Mouse (Mus musculus) T-cell, adult 66 days (primary cell): ENCODE measurements around the gene Dnaaf3. TPM values are rescaled to one million over a fixed set of nuclear protein-coding genes. Genes with fewer than 3 reads are reported as not detected.

Experiments
- total RNA-seq, 2 experiments: library from RNA; stranded (reverse); gene quantifications; 3 replicates in 1 of 2; 4 replicates in 1 of 2; pipeline ENCODE4 v1.2.4; 2023

Gene Dnaaf3
- not detected for total RNA-seq

DNA sequence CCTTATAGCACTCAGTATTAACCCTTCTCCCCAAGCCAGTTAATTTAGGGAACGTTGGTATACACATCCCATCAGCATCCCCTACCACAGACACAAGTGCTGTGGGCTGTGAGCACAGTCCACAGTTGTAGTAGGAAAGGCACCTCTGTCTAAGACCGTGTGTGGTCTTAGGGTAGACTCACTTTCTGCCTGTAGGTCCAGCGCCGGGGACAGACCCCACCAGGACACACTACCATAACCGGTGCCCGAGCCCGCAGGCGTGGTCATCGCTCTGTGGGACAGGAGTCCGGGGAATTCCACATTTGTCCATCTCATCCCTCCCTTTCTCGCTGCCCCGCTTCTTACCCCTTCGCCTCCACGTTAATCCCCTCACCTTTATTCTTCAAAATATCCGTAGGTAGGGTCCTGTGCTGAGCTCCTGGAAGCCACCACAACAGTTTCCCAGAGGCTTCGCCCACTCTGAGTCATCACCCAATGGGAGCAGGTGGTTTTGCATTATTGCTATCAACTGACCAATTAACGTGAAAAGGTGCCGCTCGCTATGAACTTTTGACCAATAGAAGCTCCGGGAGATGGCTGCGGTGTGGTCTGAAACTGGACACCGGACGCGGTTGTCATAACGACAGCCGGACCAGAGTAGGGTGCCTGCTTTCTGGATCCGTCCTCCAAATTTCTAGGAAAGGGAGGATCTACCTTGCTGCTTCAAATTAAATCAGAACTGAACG, at the start of gene Dnaaf3:
TSS of gene Dnaaf3 (minus strand) at position 449 of the 725 bp plus-strand sequence.

DNA sequence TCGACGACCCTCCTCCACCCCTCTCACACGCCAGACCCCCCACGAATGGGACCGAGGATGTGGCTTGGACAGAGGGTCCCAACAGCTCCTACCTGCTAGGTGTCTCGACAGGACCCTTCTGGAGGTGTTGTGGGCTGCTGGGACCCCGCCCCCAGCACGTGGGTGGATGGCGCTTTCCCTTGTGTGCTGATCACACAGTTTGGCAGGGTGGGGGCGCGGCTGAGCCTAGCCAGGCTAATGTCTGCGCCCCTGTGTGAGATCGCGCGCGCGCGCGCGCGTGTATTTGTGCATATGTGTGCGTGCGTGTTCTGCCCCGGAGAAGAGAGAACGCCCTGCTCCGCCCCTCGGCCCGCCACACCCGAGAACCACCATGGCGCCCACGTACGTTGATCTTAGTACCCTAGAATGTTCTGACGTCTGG, 15.0 kb upstream of the Dnaaf3 start, which contains the start of gene Syt5:
TSS of gene Syt5 (minus strand) at position 321 of the 421 bp plus-strand sequence.

DNA sequence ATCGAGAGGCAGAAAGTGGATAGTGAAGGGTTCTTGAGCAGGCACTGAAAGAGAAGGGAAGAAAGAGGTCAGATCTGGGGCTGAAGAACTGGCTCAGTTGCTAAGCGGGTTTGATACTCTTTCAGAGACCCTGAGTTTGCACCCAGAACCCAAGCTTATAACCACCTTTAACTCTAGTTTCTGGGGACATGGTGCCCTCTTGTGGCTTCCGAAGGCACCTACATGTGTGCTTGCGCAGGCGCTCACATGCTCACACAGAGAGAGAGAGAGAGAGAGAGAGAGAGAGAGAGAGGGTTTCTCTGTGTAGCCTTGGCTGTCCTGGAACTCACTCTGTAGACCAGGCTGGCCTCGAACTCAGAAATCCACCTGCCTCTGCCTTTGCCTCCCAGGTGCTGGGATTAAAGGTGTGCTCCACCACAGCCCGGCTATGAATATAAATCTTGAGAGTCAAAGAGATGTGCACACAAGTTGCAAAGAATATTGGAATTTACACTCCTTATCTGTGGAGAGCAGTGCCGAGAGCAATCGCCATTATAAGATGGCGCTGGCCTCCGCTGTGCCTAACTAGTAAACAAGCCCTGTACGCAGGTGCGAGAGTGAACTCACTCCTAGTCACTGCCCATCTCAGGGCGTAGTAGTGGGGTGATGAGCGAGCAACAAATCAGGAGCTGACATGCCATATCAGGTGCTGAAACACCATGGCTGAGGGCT, 7.9 kb downstream of the Dnaaf3 start, which contains the start of gene Tnni3:
TSS of gene Tnni3 (minus strand) at position 18 of the 711 bp plus-strand sequence.

GRCm38 (mm10) chr7:4516332-4517050, 15.8 kb downstream of the Dnaaf3 start, which contains the start of gene Tnnt1:
Gene Tnnt1, minus strand, starts transcription at chr7:4516382.

DNA sequence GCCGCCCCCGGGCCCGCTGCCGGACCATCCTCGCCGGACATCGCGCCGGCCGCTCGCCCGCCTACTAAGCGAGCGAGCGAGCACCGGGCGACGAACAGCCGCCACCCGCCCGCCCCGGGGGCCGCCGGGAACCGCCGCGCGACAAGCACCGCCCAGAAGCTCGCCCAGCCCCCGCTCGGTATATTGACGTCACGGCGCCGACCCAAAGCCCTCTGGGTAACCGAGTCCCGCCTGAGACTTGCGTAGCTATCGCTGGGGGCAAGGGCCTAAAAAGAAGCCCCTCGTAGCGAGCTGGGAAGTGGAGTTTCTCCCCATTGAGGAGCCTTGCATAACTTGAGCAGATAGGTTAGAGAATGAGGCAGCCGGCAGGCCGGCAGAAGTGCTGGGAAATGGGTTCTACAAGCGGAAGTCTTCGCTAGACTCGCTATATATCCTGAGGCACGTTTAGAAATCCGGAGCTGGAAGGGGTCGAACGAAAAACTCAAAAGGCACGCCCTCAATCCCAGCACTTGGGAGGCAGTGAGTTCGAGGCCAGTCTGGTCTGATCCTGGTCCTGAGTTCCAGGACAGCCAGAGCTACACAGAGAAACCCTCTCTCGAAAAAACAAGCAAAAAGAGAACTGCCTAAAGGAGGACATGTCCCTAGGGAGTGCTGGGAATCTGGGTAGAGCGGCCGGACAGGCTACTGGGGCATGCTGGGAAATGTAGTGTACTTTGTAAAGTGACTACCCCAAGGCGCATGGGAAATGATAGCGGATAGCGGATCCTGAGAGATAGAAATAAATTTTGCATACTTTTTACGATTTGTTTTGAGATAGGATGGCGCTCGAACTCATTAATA, 30.5 kb downstream of the Dnaaf3 start, which contains the start of gene Ppp1r12c:
TSS of gene Ppp1r12c (minus strand) at position 123 of the 840 bp plus-strand sequence.

Other genes with a start within 250 kb of the Dnaaf3 start
- 1 to 10 TPM in 1 of 2 experiments, under 1 TPM in 1; 0.77 to 4.7 TPM for gene Ncr1, start 194.7 kb downstream of the Dnaaf3 start, total RNA-seq
- gene Gp6, start 134.7 kb downstream of the Dnaaf3 start, total RNA-seq = not detected
- gene Rdh13, start 86.8 kb downstream of the Dnaaf3 start, total RNA-seq = 10 to 100 TPM; 10.7 to 13.4 TPM
- 10 to 100 TPM; 15.7 to 17.8 TPM for gene Eps8l1, start 71.8 kb downstream of the Dnaaf3 start, total RNA-seq
- gene Ppp1r12c, start 30.8 kb downstream of the Dnaaf3 start, total RNA-seq = 100 to 1,000 TPM; 275 to 289 TPM
- gene Tnnt1, start 16.1 kb downstream of the Dnaaf3 start, total RNA-seq = 1 to 10 TPM; 4.7 to 6.1 TPM
- gene Tnni3, start 8.2 kb downstream of the Dnaaf3 start, total RNA-seq = not detected
- gene Syt5, start 15.1 kb upstream of the Dnaaf3 start, total RNA-seq = under 1 TPM in 1 of 2 experiments, not detected in 1; 0.83 TPM
- not detected for gene Ptprh, start 71.6 kb upstream of the Dnaaf3 start, total RNA-seq
- gene Tmem86b, start 99.0 kb upstream of the Dnaaf3 start, total RNA-seq = 10 to 100 TPM; 56.1 to 82.6 TPM
- gene Ppp6r1, start 126.6 kb upstream of the Dnaaf3 start, total RNA-seq = 100 to 1,000 TPM; 269 to 275 TPM
- 10 to 100 TPM; 56.0 to 66.8 TPM for gene Hspbp1, start 152.6 kb upstream of the Dnaaf3 start, total RNA-seq
- not detected for gene Brsk1, start 158.2 kb upstream of the Dnaaf3 start, total RNA-seq
- under 1 TPM; 0.21 to 0.76 TPM for gene Tmem150b, start 192.8 kb upstream of the Dnaaf3 start, total RNA-seq
- 10 to 100 TPM; 66.9 to 85.4 TPM for gene Kmt5c, start 207.7 kb upstream of the Dnaaf3 start, total RNA-seq
- 1 to 10 TPM; 2.1 to 4.0 TPM for gene Cox6b2, start 220.6 kb upstream of the Dnaaf3 start, total RNA-seq
- not detected for gene Fam71e2, start 238.8 kb upstream of the Dnaaf3 start, total RNA-seq